Mouse (Mus musculus): ENCODE data around the gene Flrt1. TPM values are rescaled to one million over a fixed set of nuclear protein-coding genes. Genes with fewer than 3 reads are reported as not detected.
A peak's percentile ranks its signal among the peaks of the same experiment; 100 is the strongest.

Gene Flrt1
- polyA plus RNA-seq, 1 experiment from 2014 or later = 7.7 TPM

DNA sequence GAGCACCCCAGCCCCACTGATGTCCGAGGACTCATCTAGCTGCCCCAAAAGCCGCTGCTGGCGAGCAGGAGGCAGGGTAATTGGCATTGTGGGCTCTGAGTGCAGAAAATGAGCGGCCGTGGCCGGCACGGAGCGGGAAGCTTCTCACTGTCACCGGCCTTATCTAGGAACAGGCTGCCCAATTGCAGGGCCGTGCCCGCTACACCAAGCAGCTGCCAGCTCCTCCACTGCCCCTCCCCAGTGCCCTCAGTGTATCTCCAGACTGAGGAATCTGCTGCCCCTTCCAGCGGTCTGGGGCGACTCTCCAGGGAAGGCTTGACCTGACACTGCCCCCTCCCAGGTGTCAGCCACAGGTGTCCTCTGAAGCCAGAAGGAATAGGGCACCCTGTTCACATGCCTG lies 40.8 kb upstream of the Flrt1 start:
- ATAC-seq (replicated peaks; ENCODE audit: low FRiP score) (no peak), DNase-seq (ENCODE audit: low spot score) (no peak)
- 79% methylated on average over 13 of the region's 13 CpGs for WGBS
- no peak overlapping the region for H3K4me2 ChIP-seq (ENCODE audit: low read depth, low read length, severe bottlenecking)
- no peak overlapping the region for H3K9ac ChIP-seq (ENCODE audit: low read length)
- no peak overlapping the region for H3K27ac ChIP-seq (ENCODE audit: low read depth, low read length)
- no peaks in the 10 kb centered on the region for H3K36me3 ChIP-seq (ENCODE audit: control insufficient read depth, insufficient read depth, low read length)
- no peak overlapping the region for H3K4me3 ChIP-seq (ENCODE audit: low read depth, low read length)
- peaks cover 26% of the 10 kb centered on the region for H3K4me1 ChIP-seq (replicated peaks; ENCODE audit: control insufficient read depth, insufficient read depth, low read length)
- peaks cover 7% of the 10 kb centered on the region for H3K27me3 ChIP-seq (ENCODE audit: control insufficient read depth, insufficient read depth, low read length)
- no peaks in the 10 kb centered on the region for H3K9me3 ChIP-seq (ENCODE audit: control insufficient read depth, low read length)

DNA sequence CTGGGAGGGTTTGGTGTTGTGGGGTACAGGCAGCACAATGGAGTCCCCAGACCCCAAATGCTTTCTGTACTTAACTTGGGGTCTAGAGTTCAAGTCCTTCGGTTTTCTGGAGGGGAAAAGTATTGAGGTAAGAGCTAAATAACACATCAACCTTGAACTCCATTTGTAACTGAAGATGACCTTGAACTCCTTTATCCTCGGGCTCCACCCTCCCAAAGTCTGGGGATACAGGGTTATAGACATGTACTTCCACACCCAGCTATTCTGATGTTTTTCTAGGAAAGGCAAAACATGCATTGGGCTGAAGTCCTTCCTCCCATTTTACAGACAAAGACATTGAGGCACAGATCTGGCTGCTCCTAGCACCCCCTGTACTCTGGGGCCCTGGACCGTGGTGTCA lies 38.9 kb upstream of the Flrt1 start:
- 74% methylated on average over 3 of the region's 3 CpGs for WGBS
- Histone ChIP-seq H3K36me3 (ENCODE audit: control insufficient read depth, insufficient read depth, low read length) (no peaks in the 10 kb centered on the region), H3K27ac (ENCODE audit: low read depth, low read length) (no peak overlapping the region), H3K9ac (ENCODE audit: low read length) (no peak overlapping the region), H3K9me3 (ENCODE audit: control insufficient read depth, low read length) (no peaks in the 10 kb centered on the region), H3K4me3 (ENCODE audit: low read depth, low read length) (0 out of 2 replicates have a peak overlapping the region, but pooled peaks have one; percentile 20), H3K4me1 (replicated peaks; ENCODE audit: control insufficient read depth, insufficient read depth, low read length) (peaks cover 33% of the 10 kb centered on the region), H3K27me3 (ENCODE audit: control insufficient read depth, insufficient read depth, low read length) (peaks cover 7% of the 10 kb centered on the region), H3K4me2 (ENCODE audit: low read depth, low read length, severe bottlenecking) (peak overlapping the region; percentile 63; the same call in 1 of the 2 replicates)
- DNase-seq (ENCODE audit: low spot score) (no peak), ATAC-seq (replicated peaks; ENCODE audit: low FRiP score) (no peak)

DNA sequence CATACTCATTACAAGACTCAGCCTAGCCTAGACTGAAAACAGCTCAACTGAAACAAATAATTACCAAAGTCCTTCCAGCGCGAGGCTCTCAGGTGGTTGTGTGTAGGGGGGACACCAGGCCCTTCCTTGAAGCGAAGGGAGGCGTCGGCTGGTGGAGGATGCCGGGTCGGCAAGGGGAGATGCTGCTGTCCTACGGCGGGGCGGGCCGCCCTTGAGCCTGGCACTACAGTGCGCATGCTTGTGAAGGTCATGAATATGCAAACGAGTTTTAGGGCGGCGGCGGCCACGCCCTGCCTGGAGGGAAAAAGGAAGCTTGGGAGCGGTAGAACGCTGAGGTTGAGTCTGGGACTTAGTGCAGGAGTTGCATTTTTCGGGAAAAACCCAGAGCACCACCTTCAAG lies 38.3 kb upstream of the Flrt1 start:
- Histone ChIP-seq H3K4me3 (ENCODE audit: low read depth, low read length) (peak overlapping the region; percentile 20; the same call in 1 of the 2 replicates), H3K4me1 (replicated peaks; ENCODE audit: control insufficient read depth, insufficient read depth, low read length) (peaks cover 30% of the 10 kb centered on the region), H3K9me3 (ENCODE audit: control insufficient read depth, low read length) (no peaks in the 10 kb centered on the region), H3K36me3 (ENCODE audit: control insufficient read depth, insufficient read depth, low read length) (no peaks in the 10 kb centered on the region), H3K9ac (ENCODE audit: low read length) (peak overlapping the region; percentile 53), H3K27ac (ENCODE audit: low read depth, low read length) (no peak overlapping the region), H3K4me2 (ENCODE audit: low read depth, low read length, severe bottlenecking) (peak overlapping the region; percentile 63), H3K27me3 (ENCODE audit: control insufficient read depth, insufficient read depth, low read length) (peaks cover 7% of the 10 kb centered on the region)
- WGBS = under 1% methylated on average over 20 of the region's 20 CpGs
- ATAC-seq (replicated peaks; ENCODE audit: low FRiP score) (peak; percentile 67), DNase-seq (ENCODE audit: low spot score) (peak; percentile 83)

DNA sequence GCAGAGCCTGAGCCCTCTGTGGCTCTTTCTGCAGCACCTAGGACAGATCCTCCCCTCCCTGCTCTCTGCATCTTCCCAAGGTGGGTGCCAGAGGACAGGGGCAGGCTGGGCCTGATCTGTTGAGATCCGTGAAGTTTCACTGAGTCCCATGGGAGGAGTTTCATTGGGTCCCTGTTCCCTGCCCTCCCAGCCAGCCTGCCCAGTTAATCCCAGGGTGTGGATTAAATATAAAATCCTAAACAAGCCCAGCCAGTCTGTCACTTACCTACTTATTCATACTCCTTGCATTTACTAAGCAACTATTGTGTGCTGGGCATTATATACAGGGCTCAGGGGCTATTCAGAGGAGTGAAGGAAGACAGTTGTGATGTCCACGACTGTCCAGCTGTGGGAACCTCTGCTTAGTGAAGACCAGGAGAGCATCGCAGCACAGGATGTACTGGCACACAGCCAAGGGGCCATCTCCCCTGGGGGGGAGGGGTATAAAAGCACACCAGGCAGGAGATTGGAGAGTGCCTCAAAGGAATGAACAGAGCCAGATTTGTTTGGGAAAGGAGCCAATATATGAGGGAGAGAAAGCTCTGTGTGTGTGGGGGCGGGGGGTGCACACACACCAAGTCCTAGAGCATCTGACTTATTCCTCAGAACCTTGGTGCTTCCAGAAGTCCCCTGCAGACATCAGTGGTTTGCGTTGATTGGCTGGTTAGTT lies 36.8 kb upstream of the Flrt1 start:
- Histone ChIP-seq H3K27me3 (ENCODE audit: control insufficient read depth, insufficient read depth, low read length) (peaks cover 7% of the 10 kb centered on the region), H3K27ac (ENCODE audit: low read depth, low read length) (no peak overlapping the region), H3K9ac (ENCODE audit: low read length) (no peak overlapping the region), H3K36me3 (ENCODE audit: control insufficient read depth, insufficient read depth, low read length) (no peaks in the 10 kb centered on the region), H3K4me1 (replicated peaks; ENCODE audit: control insufficient read depth, insufficient read depth, low read length) (peaks cover 34% of the 10 kb centered on the region), H3K4me3 (ENCODE audit: low read depth, low read length) (no peak overlapping the region), H3K9me3 (ENCODE audit: control insufficient read depth, low read length) (no peaks in the 10 kb centered on the region), H3K4me2 (ENCODE audit: low read depth, low read length, severe bottlenecking) (no peak overlapping the region)
- ATAC-seq (replicated peaks; ENCODE audit: low FRiP score) (no peak), DNase-seq (ENCODE audit: low spot score) (no peak)
- WGBS = 48% methylated on average over 5 of the region's 5 CpGs

DNA sequence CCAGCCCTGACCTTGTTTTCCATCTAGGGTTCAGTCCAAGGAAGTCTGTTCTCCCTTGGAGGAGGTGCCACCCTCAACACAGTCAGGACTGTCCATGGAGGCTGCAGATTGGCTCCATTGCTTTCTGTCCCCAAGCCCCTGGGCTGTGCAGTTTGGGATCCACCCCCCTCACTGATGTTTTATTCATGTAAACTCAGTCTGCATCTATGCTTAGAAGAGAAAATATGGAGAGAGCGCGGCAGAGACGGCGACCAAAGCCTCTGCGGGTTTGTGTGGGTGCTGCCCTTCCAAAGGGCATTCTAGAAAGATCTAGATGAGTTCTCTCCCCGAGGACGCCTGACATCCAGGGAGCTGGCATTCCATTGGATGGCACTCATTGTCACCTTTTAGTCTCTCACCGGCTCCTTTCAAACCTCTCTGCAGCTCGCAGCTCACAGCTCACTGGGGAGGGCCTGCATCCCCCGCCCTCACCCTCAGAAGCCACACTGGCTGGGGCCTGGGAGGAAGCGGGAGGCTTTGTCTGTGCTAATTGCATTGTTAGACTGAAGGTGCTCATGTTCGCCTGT lies 35.4 kb upstream of the Flrt1 start:
- Histone ChIP-seq H3K27me3 (ENCODE audit: control insufficient read depth, insufficient read depth, low read length) (peaks cover 9% of the 10 kb centered on the region), H3K4me2 (ENCODE audit: low read depth, low read length, severe bottlenecking) (no peak overlapping the region), H3K4me3 (ENCODE audit: low read depth, low read length) (no peak overlapping the region), H3K4me1 (replicated peaks; ENCODE audit: control insufficient read depth, insufficient read depth, low read length) (peaks cover 47% of the 10 kb centered on the region), H3K27ac (ENCODE audit: low read depth, low read length) (peak overlapping the region; percentile 52; the same call in 1 of the 2 replicates), H3K36me3 (ENCODE audit: control insufficient read depth, insufficient read depth, low read length) (no peaks in the 10 kb centered on the region), H3K9me3 (ENCODE audit: control insufficient read depth, low read length) (no peaks in the 10 kb centered on the region), H3K9ac (ENCODE audit: low read length) (peak overlapping the region; percentile 29; the same call in 1 of the 2 replicates)
- no peak for ATAC-seq (replicated peaks; ENCODE audit: low FRiP score)
- DNase-seq (ENCODE audit: low spot score) = no peak
- WGBS = 38% methylated on average over 12 of the region's 12 CpGs

DNA sequence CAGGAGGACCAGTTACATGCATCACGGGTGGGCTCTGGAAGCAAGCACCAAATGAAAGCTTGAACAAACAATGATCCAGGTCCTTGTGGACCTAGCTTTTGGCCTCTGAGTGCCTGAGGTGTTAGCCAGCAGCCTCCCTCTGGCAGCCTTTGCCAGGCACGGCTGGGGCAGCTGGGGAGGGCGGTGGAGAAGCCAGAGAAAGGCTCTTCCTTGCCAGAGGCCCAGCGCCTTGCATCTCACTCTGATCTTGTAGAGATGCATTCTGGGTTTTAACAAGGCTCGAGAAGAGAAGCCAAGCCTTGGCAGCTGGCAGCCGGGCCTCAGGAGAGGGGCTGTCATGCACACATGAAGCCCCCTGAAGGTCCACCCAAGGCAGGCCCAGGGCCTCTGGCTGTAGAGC lies 34.8 kb upstream of the Flrt1 start:
- Histone ChIP-seq H3K4me2 (ENCODE audit: low read depth, low read length, severe bottlenecking) (no peak overlapping the region), H3K9ac (ENCODE audit: low read length) (peak overlapping the region; percentile 29; the same call in 1 of the 2 replicates), H3K27me3 (ENCODE audit: control insufficient read depth, insufficient read depth, low read length) (peaks cover 6% of the 10 kb centered on the region; the same call in 1 of the 2 replicates), H3K4me3 (ENCODE audit: low read depth, low read length) (no peak overlapping the region), H3K9me3 (ENCODE audit: control insufficient read depth, low read length) (no peaks in the 10 kb centered on the region), H3K4me1 (replicated peaks; ENCODE audit: control insufficient read depth, insufficient read depth, low read length) (peaks cover 53% of the 10 kb centered on the region), H3K36me3 (ENCODE audit: control insufficient read depth, insufficient read depth, low read length) (no peaks in the 10 kb centered on the region), H3K27ac (ENCODE audit: low read depth, low read length) (0 out of 2 replicates have a peak overlapping the region, but pooled peaks have one; percentile 37)
- ATAC-seq (replicated peaks; ENCODE audit: low FRiP score) (no peak), DNase-seq (ENCODE audit: low spot score) (no peak)
- WGBS = 62% methylated on average over 6 of the region's 6 CpGs

DNA sequence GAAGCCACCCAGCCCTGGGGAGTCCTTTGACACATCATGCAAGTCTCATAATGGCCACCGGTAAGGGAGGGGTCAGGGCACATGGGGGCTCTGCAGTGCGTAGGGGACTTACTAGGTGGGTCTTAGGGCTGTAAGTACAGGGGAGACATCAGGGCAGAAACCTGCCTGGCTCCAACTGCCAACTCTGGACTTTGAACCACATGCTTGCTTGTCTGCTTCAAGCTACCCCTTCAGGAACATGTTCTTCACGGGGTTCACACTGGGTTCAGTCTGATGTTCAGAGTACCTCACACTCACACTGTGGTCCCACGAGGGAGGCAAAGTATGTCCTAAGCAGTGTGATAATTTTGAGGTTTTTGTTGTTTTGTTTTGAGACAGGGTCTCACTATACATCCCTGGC lies 33.8 kb upstream of the Flrt1 start:
- Histone ChIP-seq H3K4me3 (ENCODE audit: low read depth, low read length) (no peak overlapping the region), H3K36me3 (ENCODE audit: control insufficient read depth, insufficient read depth, low read length) (no peaks in the 10 kb centered on the region), H3K27ac (ENCODE audit: low read depth, low read length) (no peak overlapping the region), H3K4me1 (replicated peaks; ENCODE audit: control insufficient read depth, insufficient read depth, low read length) (peaks cover 63% of the 10 kb centered on the region), H3K4me2 (ENCODE audit: low read depth, low read length, severe bottlenecking) (no peak overlapping the region), H3K9me3 (ENCODE audit: control insufficient read depth, low read length) (no peaks in the 10 kb centered on the region), H3K9ac (ENCODE audit: low read length) (no peak overlapping the region), H3K27me3 (ENCODE audit: control insufficient read depth, insufficient read depth, low read length) (peaks cover 7% of the 10 kb centered on the region; the same call in 1 of the 2 replicates)
- WGBS = 66% methylated on average over 4 of the region's 4 CpGs
- ATAC-seq (replicated peaks; ENCODE audit: low FRiP score) (no peak), DNase-seq (ENCODE audit: low spot score) (no peak)

DNA sequence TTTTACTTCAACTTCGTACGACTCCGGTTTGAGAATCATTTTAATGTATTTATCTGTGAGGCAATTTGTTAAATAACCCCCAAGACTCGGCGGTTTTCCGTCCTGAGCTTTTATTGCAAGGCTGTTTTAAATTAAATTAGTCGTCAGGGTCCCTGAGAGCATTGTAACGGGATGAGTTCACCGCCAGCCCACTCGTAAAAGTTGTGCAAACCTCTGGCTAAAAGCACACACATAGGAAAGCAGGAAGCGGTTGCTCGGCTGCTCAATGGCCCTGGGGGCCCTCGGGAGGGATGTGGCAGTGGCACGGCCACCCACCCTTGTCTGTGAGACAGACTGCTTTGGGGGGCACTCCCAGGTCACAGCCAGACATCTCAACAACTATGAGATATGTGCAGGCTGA lies 32.8 kb upstream of the Flrt1 start:
- no peak overlapping the region for H3K27ac ChIP-seq (ENCODE audit: low read depth, low read length)

More for the DNA sequence above, 32.8 kb upstream of the Flrt1 start:
- Histone ChIP-seq H3K9me3 (ENCODE audit: control insufficient read depth, low read length) (no peaks in the 10 kb centered on the region), H3K4me3 (ENCODE audit: low read depth, low read length) (no peak overlapping the region), H3K4me2 (ENCODE audit: low read depth, low read length, severe bottlenecking) (no peak overlapping the region), H3K36me3 (ENCODE audit: control insufficient read depth, insufficient read depth, low read length) (no peaks in the 10 kb centered on the region), H3K27me3 (ENCODE audit: control insufficient read depth, insufficient read depth, low read length) (peaks cover 5% of the 10 kb centered on the region), H3K4me1 (replicated peaks; ENCODE audit: control insufficient read depth, insufficient read depth, low read length) (peaks cover 66% of the 10 kb centered on the region), H3K9ac (ENCODE audit: low read length) (no peak overlapping the region)
- WGBS = 65% methylated on average over 14 of the region's 14 CpGs
- DNase-seq (ENCODE audit: low spot score) (no peak), ATAC-seq (replicated peaks; ENCODE audit: low FRiP score) (no peak)

All from forebrain, embryonic 11.5 days (tissue).